Mouse (Mus musculus) layer of hippocampus, adult 11-12 months (tissue): ENCODE results near the gene Xrcc6.
A peak's percentile ranks its signal among the peaks of the same experiment; 100 is the strongest.
"Not testable (repeated sequence)": the region's sequence is repeated elsewhere in the genome, so short reads cannot be mapped to it uniquely, and the experiment has no call there.

Experiments used
- DNase-seq: peaks from one replicate; pipeline ENCODE4 v3.0.0; 2022; ENCODE audit warnings: low spot score

Xrcc6 gene

DNA sequence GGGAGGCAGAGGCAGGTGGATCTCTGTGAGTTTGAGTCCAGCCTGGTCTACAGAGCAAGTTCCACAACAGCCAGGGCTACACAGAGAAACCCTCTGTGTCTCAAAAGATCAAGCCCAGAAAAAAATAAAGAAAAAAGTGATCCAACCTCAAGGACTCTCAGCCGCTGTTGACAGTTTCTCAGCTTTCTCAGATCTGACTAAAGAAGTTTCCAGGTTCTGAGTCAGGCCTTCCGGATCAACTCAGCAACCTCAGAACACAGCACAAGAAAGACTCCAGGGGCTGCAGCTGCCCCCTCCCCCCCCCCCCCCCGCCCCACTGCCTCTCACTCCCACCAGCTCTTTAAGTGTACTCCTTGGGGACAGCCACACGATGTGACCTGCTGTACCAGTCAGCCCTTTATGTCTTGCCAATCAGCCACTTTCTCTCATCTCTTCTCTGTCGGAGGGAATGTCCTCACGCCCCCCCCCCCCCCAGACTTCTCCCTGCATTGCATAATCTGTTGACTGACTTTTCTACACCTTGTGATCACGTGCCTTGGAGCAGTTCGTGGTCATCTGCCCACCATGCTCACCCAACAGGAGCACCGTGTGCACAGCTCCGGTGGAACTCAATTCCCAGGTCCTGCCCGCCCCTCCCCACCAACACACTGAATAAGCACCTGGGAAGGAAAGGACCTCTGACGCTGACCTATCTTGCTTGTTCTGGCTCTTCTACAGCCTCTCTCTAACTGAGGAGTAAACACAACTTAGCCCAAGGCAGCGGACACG is 21.4 kb upstream of the Xrcc6 start:
- DNase-seq, result no peak

DNA sequence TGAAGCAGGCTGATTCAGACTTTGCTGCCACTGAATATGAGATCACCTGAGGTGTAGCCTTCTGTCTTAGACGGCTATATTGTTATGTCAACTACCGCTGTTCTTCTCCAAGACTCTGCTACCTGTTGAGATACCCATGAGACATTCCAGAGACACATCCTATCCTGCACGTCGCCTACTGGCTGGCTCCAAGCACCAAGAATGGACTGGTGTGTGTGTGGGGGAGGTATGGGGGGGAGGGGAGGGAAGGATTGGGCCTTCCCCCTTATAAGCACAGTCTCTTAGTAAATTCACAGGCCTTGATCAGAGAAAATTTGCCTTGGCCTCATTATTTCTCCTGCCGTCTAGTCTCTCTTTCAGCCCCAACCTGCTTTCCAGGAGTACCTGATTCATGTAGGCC is 19.8 kb upstream of the Xrcc6 start:
- no peak for DNase-seq

DNA sequence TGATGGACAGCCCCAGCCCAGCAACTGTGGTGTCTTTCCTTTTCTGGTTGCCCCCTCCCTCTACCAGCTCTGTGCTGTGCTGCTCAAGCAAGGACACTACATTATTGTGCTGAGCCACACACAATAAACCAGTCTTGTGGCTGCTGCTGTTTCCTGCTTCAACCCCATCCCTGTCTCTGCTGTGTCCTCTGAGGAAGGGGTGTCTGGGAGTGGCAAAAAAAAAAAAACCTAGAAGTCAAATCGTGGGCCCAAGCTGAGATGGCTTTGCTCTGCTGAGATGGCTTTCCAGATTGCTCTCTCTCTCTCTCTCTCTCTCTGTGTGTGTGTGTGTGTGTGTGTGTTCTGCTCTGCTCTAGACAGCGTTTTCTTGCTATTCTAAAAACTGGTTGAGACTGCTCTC is 19.2 kb upstream of the Xrcc6 start:
- no peak for DNase-seq

DNA sequence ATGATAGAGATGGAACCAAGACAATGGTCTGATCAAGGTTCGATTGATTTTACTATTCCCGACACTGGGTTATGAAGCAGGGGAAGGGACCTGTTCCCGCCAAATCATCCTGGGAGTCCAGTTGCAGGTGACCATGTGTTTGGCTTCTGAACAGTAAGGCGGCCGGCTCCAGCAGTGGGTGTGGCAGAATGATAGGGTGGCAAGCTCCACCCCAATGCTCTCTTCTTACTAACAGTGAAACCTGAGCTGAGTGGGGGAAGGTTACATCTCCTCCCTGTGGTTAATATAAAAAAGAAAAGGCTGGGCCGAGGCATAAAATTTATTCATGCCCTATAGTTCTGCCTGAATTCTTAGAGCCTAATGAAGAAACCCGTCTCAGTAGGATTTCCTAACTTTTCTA is 18.5 kb upstream of the Xrcc6 start:
- DNase-seq, result no peak

DNA sequence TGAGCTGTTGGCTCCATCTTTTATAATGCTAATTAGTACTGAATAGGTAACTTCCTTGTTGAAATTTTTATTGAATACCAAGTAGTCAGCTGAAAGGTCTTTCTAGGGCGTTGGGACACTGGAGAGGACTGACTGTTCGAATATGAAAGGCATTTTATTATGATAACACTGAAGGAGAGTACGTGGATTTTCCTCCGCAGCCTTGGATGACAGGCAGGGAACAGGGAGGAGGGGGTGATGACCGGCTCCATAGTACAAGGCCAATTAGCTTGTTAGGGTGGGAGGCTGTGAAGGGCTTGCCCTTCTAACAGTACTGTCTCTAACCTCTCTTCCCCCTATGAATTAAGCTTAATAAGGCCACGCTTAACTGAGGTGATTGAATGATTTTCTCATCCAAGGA is 18.0 kb upstream of the Xrcc6 start:
- DNase-seq, result not testable (repeated sequence)

DNA sequence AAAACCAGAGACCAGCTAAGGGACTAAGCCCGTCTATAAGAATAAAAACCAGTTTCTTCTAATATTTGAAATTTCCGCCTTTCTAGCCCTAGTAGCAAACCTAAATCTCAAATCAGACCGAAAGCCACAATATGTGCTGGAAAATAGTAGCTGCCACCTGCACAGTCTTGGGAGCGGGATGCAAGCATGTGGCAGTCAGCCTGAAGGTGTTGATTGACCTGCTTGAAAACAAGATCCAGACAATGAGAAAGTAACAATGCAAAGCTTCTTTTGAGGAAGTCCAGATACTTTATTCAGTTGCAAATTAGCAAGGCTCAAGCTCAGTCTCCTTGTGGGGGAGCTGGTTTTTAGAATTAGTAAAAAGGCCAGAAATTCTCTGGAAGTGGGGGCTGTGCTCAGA is 17.1 kb upstream of the Xrcc6 start:
- DNase-seq, result not testable (repeated sequence)

DNA sequence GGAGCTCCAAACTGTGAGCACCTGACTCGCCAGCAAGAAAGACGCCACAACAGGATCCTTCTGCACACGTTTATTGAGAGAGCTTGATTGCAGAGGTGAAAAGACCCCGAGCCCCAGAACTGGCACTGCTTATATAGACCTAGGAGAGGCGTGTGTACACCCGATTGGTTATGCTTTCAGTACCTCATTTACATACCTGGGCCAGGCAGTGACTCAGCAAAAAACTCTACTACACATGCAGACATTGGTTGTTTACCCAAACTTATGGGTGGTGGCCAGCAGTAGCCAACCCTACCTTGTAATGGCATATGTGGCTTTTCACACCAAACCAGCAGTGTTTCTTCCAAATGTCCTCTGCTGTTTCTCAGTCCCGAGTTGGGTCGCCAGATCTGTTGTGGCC is 12.5 kb upstream of the Xrcc6 start:
- DNase-seq, result not testable (repeated sequence)

DNA sequence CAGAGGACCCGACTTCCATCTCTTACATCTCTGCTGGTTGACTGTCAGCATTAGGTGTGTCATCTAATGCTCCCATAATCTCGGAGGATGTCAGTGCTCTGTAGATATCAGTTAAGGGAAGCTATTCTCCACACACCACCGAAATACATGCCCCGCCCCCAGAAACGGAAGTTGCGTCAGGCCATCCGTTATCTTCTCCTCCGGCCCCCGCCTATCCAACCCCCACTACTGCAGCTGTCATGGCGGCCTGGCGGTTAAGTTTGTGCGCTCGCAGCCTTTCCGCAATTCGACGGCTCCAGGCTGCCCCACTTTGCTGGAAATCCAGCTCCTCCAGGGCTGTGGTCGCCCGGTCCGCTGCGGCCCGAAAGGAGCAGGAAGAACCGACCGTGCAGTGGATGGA is 7.3 kb upstream of the Xrcc6 start, which contains the start of gene 1700029P11Rik:
Gene 1700029P11Rik (plus strand): TSS at position 220 of the 400 bp plus-strand sequence.
- no peak for DNase-seq

DNA sequence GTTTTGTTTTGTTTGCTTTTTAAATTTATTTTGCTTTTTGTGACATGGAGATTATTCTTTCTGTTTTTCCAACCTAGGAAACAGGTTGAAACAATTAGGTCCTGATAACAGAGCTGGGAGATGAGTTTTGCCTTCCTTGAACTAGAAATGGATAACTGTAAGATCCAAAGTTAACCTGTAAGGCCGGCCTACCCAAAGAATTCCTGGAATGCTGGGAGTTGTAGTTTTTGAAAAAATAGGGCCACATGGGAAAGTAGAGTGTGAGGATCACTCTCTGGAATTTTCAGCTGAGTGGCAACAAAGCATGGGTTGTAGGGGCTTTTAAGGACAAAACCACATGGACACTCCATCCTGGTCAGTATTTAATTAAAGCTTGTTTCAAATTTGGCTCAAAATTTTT is 5.5 kb upstream of the Xrcc6 start:
- no peak for DNase-seq

DNA sequence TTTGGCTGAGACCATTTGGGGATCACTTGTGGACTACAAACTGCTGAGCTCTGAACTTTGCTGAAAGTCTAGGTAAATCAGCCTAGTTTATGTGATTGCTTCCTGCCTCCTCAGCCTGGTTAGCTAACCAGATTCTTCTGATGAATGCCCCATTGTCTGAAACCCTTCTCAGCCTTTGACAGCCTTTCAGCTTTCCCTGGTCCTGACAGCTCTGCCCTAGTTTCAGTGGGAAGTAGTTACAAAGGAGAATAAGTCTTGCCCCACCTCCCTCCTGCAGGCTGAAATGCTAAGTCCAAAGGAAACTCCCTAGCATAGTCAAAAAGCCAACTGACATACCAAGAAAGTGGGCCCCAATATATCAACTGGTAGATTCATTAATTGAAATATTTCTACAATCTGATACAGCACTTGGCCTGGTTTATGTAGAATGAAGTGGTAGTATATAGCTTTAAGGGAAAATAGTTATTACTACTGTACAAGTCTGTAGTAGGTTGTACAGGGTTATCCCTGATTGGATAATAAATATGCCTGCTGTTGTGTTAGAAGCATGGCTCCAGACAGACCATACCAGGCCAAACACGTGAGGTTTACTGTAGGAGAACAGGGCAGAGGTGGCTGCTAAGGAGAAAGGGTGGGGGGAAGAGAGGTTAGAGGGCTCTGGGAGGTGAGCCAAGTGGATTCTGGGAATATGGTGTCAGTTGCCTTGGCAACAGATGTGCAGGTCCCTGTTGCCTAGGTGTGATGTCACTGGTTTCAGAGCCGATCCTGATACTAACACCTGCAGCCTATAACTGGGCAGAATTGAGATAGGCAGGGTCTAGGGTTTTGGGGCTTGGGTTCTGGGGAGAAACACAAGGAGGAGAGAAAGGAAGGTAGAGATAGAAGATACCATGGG is 2.1 kb upstream of the Xrcc6 start:
- DNase-seq, result no peak

DNA sequence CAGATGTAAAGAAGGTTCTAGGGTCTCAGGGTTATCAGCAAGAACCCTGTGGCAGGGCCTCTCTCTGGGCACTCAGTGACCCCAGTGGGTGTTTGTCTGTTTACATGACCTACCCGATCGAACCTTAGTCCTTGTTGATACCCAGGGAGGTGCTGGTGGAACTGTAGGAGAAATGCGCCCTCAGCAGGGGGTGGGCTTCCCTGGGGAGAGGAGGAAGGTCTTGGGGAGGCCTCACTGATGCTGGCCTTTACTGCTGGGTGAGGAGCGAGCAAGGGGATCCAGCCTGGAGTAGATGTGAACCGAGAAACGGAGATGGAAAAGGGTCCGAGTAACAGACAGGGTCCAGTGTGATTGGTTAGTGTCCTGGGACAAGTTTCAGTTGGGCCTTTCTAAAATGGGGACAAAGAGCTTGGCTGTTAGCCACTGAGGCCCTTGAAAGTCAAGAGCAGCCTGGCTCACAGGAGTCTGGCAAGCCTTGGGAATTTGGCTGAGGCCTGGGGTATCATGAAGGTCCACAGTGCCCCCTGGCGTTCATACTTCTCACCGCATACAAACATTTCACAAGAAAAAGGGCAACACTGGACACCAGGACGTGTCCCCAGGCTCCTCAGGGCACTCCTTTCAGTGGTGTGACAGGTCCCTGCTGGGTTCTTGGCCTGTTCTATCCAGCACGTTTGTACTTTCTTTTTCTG is 1.9 kb downstream of the Xrcc6 start:
- DNase-seq, result peak; percentile 94

DNA sequence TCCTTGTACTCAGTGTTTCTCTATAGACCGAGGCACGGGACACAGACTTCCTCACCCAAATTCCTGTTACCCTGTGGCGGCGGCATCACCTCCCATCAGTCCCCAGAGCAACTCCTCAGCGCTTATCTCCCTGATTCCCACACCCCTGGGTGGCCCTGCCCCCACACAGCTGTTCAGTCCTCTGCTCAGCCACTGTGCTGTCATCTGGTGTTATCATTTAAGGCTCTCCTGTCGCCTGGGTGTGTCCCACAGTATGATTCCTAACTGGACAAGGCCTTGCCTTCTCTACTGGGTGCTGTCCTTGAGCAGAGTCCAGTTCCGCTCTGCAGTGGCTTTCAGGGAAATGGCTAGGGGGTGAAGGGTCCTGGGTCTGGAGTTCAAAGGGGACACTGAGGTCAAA is 2.9 kb downstream of the Xrcc6 start:
- no peak for DNase-seq

DNA sequence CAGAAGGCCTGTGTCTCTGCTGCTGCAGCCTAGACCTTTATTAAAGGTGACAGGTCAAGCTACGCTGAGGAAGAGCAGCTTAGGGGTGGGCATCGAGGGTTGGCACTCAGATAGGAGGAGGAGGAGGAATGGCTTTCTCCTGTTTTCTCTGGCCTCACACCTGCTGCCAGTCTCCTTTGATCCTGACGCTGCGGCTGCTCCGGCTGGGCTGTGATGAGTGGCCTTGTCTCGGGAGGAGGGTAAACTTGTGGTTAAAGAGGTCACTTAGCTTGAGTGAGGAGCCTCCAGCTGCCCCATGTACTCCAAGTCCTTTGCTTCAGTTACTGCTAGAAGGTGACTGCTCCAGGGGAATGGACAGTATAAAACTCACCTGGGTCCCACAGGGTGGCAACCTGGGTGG is 6.4 kb downstream of the Xrcc6 start:
- DNase-seq, result no peak

DNA sequence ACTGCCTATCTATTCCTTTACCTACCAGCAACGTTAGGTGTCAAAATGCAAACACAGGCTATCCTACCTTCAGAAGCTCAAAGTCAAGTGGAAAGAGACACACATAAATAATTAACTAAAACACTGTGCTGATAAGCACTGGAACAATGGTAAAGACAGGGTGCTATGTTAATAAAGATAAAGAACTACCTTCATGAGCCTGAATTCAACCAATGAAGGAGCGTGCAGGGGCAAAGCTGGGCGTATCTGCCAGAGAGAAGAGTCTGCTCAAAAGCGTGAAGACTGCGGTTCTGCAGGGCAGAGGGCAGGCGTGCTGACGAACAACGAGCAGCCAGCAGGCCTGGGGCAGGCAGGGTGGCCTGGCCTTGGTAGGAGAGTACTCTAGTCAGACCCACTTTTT is 16.6 kb downstream of the Xrcc6 start:
- no peak for DNase-seq

DNA sequence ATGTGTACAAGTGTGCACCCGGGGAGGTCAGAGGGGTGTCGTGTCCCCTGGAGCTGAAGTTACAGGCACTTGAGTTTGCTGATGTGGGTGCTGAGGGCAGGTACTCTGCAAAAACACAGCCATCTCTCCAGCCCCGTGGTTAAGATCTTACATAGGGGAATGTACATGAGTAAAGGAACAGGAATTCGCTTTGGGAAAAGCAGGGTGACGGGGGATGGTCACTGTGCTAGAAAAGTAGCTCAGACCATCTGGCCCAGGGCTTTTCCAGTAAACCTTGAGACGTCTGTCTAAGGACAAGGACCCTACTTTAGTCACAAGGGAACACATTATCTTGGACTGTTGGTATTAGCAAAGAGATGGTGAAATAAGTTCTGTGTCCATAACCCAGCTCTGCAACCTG is 24.3 kb downstream of the Xrcc6 start:
- no peak for DNase-seq

DNA sequence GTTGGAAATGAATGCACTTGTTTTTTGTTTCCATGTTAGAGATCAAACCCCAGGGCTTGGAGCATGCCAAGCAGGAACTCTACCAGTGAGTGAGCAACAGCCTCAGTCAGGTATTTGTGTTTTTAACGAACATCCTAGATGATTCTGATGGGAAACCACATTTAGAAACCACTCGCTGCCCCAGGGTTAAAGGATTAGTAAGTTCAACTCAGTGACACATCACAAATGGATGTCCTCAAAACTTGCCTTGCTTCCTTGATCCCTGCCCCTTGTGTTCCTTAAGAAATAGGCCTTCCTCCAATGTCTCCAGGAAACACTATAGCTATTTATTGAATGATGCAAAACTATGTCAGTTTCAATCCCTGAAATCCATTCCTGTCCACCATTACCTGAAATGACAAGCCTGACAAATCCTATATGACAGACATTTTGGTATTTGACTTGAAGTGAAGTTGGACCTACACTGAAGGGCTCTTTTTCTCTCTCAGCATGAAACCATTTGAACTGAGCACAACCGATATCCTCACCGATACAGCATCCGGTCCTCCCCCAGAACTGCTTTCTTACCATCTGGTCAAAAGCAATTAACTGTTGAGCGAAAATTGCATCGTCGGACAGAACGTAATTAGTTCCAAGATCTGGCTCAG is 27.2 kb downstream of the Xrcc6 start:
- DNase-seq, result no peak

DNA sequence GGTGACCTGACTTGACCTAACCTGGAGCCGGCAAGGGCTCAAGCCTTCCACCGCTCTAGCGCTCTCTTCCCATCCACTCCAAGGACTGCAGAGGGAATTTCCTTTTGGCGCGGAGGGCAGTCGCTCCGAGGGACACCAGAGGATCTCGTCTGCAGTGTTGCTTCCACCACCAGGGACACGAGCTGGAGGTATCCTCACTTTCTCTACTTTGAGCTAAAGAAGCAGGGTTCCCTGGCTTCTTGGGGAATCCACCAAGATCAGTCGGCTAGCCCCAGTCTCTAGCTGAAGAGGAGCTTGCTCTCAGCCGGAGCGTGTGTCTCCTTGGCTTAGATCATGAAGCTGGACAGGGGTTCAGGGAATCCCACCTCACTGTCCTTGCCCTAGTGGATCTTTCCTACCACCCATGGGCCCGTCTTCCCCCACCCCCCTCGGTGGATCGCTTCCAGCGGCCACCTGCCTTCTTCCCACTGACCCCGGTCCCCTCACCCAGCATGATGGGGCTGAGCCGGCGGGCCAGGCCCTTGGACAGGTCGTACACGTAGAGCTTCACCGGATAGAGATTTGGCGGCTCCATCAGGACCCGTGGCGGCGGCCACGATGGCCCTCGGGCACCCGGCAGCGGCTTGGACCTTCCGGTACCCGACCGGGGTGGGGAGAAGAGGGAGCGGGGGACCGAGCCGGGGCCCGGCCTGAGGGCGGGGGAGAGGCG is 27.9 kb downstream of the Xrcc6 start:
- peak; percentile 40 for DNase-seq

DNA sequence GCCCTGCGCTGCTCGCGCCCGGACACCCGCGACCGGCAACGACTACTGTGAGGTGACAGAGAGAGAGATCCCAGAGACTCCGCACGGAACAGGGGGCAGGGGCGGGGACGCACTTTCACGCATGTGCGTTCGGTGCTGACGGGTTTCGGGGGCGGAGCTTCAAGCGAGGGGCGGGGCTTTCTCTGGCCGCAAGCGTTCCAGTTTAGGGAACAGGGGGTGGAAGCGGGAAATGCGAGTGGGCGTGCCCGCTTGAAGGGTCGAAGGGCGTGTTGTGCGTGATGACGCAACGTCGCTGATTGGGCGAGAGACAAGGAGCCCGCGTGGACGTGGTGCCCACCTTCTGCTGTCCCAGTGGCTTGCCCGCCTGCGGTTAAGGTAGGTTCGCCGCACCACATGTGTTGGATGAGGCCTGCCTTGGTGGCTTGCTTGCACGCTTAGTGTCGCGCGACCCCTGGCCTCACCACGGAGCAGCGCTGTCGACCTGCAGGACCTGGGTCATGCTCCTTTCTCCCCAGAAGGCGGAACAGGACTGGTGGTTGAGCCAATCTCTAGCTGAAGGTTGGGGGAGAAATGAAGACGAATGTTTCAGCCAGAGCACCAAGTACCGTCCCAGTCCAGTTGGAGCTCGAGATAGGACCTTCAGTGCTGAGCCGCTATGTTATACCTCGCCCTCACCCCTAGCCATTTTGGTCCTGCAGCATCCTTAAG is 28.6 kb downstream of the Xrcc6 start:
- peak; percentile 99 for DNase-seq

DNA sequence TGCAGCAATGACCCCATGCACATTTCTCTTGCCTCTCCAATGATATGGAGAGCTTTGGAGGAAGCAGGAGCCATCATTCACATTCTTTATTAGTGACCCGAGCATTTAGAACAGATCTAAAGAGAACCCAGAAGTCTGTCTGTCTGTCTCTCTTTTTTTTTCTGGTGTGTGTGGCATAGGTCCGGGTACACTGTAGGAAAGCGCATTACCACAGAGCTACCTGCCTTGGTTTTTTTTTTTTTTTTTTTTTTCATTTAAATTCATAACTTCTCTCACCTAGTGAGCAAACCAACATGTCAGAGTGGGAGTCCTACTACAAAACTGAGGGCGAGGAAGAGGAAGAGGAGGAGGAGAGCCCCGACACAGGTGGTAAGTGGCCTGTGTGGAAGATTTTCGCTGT is 29.2 kb downstream of the Xrcc6 start:
- DNase-seq, result no peak

DNA sequence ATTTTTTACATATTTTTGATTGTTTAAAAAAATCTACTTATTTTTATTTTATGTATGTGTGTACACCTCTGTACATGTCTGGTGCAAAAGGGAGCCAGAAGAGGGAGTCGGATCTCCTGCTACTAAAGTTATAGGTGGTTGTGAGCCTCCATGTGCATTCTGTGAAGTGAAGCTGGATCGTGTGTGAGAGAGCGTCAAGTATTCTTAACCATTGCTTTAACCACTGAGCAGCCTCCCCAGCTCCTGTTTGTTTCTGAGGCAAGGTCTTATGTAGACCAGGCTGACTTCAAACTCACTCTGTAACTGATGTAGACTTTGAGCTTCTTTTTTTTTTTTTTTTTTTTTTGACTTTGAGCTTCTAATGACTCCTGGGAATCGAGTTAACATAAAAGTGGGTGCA is 29.8 kb downstream of the Xrcc6 start:
- no peak for DNase-seq

DNA sequence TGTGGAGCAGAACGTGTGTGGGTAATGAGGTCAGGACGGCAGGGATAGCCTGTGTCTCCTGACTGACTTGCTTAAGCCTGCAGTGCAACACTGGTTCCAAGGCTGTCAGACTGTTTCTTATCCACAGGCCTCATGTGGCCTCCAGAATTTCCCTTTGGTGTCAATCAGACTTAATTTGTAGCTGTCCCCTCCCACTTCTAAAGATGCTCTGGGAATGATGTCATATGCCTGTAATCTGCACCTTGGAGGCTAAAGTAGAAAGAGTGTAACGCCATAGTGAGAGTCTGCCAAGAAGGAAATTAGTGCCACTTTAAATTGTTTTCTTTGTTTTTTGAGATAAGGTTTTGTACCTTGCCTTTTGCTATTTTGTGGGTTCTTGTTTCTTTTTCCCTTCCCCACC is 31.7 kb downstream of the Xrcc6 start:
- DNase-seq, result no peak
